Mouse (Mus musculus) forelimb bud, embryonic 11.5 days (tissue): ENCODE data around the gene Rcor2.
A peak's percentile ranks its signal among the peaks of the same experiment; 100 is the strongest.

ENCODE experiments used
- DNase-seq: peaks from one replicate; pipeline ENCODE4 v3.0.0-alpha.2; 2012; ENCODE audit warnings: low read depth, low spot score

Rcor2 gene

DNA sequence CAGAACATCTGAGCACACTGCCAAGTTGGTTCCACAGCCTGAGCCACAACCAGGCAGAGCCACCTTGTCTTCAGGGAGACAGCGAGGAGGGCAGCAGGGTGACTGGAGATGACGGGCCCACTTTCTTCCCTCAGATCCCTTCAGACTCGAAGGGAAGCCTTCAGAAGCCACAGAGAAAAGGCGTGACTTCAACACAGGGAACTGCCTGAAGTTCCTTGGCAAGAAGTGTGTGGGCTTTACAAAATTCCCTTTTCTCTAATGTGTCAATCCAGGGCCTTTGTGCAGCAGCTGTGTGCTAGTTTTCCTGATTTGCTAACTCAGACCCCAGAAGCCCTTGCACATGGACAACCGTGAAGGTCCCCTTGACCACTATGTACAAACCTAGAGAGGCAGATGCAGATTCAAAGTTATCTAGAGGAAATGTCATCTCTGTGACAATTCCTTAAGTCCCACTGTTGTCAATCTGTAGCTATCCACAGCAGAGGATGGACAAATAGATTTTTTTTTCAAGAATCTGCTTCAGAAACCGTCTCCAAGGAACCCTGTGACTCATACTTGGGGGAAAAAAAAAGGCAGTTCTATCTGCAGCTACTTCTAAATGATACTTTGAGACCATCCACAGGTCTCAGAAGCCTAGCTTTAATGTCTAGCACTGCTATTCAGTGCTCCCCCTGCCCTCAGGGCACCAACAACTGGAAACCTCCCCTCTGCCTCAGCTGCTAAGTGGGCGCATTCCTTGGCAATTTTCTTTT, 25.0 kb downstream of the Rcor2 start:
- no peak for DNase-seq

DNA sequence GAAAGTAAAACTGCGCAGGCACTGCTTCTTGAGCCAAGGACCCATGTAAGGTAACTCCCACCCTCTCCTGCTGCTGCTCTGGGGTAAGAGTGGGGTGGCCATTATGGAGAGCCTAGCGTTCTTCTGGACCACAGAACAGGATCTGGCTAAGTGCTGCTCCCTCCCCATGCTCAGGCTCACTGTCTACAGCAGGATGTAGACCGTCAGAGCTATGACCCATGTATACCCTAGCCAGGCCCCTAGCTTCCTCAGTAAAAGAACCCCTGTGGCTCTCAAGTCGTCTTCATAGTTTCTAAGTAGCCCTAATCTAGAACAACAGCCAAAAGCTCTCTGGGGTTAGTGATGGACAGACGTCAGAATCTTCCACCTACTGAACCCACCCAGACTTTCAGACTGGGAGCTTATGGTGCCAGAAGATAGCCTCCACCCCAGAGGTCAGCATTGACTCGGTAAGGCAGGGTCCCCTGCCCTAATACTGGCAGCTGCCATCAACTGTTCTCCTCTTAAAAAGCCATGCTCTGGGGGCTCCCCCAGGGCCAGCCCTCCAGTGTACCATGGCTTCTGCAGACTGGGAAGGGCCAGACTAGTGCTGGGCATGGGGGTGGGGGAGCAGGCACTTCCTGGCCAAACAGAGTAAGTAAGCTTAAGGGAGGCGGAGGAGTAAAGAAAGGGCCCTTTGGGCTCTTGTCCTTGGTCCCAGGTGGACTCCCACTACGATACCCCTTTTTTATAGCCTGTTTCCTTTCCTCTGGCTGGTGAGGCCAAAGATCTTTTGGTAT, 27.2 kb downstream of the Rcor2 start:
- no peak for DNase-seq

DNA sequence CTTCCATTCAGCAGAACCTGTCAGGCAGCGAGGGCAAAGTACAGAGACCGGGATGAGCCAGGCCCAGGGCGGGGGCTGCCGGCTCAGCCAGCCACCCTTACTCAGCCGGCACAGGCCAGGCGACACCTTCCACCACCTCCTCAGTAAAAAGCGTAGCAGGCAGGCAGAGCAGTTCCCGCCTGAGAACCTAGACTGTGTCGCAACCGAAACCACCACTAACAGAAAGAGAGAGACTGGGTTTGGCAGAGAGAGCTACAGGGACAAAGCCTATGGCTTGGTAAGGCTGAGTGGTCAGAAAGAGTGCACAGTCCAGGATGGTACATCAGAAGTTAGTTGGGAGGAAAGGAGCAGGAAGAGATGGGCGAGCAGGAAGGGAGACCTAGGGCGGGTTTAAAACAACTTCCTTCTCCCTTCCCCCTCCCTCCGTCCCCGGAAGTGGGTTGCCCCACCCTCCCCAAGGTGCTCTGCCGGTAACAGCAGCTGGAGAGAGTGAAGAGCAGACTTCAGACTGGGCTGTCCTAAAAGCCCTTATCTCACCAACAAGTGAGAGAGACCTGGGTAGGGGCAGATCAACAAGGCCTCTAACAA, 28.0 kb downstream of the Rcor2 start:
- no peak for DNase-seq

DNA sequence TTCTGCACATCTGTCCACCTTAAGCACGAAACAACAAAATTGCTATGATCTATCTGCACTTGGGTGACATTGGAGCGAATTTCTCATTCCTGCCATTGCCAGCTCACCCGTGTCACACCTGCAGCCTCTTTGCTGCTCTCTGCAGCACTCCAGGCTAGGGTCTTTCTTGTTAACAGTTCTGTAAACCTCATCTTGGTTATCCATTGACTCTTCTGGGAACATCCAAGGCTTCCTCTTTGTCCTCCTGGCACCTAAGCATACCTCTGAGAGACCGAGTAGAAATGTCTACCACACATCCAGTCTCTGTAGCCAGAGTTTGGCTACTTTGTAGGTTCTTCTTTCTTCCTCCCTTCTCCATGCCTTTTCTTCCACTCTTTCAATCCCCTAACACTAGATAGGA, 28.8 kb downstream of the Rcor2 start:
- DNase-seq: no peak

DNA sequence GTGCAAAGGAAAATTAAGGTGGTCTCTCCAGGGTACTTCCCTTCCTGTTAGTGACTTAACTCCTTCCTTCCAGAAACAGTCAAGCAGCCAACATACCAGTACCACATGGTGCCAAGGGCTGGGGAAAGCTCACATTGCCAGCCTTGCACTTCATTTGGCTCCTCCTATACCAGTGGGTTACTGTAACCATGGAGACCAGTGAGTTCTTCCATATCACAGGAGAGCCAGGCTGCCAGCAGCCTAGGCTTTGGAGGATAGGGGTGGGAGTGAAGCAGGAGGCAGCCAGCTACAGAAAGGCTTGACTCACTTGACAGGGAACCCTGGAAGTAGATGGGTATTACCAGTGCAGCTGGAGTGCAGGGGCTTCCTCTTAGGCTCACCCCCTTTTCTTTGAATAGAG, 31.9 kb downstream of the Rcor2 start:
- DNase-seq: no peak

DNA sequence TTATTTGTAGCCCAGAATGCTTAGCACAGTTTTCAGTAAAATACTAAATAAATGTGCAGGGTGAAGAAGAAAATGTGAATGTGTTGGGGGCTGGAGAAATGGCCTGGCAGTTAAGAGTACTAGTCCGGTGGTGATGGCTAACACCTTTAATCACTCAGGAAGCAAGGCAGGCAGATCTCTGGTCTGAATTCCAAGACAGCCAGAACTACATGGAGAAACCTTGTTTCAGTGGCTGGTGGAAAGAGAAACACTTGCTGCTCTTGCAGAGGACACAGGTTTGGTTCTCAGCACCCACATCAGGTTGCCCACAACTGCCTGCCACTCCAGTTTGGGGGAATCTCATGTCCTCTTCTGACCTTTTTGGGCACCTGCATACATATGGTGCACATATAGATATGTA, 33.0 kb downstream of the Rcor2 start:
- no peak for DNase-seq

DNA sequence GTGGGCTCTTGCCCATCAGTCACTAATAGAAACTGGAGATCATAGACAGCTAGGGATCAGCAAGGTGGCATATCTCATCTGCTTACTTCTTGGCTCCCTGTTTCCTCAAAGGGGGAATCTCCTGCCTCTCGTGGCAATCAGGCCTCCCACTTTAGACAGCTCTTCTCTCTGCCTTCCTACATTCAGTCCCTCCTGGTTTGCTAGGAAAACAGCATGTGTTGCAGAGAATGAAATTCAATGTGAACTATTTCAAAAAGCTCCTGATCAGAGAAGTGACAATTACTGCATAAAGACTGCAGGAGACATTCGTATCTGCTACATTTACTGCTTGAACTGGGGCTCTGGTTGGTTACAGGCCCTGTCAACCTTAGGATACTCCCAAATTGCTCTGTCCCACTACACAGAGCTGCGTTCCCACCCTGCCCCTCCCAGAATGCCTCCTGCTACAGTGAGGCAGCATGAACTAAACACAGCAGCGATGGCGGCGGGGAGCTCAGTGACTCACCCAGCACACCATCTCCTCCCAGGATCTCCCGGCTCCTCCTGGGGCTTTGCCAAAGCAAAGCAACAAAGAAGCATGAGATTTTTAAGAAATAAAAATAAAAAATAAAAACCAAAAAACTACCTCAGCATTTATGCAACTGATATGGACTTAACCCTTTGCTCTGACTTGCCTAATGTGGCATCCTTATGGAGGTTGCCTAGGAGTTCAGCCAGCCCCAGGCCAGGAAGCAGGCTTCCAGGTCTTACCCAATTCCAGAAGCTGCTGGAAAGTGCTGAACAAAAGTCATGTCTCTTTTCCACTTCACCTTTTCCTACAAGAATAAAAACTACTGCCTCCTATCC, 34.7 kb downstream of the Rcor2 start:
- no peak for DNase-seq

DNA sequence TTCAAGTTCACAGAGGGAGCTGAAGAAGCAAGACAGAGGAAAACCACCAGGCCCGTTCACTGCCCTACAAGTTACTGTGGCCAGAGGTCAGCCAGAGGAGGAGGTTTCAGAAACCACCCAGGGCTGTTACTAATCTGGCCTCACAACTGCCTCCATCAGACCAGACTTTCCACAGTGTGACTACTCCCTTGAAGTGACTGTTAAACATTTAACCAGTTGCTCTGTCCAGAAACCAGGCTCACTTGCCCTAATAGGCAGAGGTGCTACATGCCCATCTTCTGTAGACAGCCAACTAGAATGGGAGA, 35.3 kb downstream of the Rcor2 start:
- no peak for DNase-seq

DNA sequence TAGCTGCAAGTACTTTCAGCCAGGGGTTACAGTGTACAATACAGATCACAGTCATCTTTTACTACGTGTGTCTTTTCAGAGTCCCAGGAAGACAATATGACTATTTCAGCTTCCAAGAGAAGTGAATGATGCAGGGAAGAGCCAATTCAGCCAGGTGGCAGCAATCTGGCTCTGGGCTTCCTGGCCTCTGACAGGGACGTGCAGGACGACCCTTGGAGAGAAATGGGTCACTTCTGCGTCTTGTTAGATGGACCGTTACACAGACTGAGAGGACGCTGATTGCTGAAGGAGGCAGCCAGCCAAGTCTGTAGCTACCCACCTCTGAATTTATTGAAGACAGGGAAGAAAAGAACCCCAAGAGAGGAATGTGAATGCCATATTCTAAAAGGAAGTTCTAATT, 36.7 kb downstream of the Rcor2 start:
- no peak for DNase-seq

DNA sequence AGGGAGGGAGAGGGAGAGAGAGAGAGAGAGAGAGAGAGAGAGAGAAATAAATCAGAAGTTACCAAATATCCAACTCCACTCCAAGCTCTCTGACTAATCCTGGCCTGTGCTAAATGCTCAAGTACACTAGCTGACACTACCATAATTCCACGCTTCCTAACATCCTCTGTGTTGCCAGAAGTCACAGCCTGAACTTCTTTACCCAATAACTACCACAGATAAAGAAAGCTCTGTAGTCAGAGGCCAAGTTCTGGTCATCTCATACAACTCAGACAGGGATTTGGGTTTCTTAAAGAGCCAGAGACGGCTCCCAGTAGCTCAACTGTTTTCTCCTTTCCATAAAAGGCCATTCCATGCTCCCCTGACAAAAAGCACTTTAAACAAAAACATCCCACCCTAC, 37.7 kb downstream of the Rcor2 start:
- no peak for DNase-seq

DNA sequence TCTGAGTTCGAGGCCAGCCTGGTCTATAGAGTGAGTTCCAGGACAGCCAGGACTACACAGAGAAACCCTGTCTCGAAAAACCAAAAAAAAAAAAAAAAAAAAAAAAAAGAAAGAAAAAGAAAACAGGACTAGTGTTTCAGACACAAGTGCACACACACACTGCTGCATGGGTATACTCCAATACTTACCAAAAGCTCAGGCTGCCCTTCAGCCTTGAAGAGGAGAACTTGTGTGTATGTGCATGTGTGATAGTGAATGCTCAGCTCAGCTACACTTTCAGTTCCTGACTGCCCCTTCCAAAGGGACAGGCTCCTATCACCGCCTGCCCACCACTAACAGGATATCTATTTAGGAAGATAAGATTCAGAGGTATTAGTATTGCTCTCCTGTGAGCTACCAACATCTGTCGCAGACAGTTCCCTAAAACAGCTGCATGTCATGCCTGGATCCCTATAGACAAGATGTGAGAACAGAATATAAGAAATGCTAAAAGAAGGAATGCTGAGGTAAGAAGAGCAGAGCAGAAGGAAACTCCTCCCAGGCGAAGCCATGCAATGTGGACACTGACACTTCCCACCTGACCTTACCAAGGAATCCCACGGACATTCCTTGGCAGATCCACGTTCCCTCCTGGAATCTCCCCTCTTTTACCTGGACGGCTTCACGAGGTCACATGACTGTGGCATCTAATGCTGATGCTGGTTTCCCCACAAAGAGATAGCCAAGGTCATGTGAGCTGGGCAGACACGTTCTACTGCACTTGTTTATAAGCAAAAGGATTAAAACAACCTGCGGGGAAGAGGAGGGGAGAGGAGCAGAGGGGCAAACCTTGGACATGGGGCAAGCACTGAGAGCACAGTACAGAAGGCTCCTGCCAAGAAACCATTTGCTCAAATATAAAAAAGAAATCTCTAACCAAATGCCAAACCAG, 38.5 kb downstream of the Rcor2 start:
- no peak for DNase-seq

DNA sequence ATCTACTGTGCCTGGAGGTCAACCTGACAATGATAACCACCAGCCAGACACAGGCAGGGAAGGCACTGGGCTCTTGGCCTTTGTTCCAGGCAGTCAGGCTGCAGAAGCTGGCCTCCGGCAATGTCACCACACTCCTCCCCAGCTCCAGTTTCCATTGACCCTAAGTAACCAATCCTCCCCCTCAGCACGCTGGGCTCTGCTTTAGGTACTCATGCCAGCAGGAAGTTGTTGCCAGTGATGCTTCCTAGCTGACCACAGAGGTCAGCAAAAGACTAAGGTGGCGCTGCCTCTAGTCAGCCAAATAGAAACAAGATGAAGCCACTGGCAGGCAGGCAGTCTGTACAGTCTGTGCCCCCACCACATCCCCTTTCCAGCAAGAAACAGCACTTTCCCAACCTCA, 39.8 kb downstream of the Rcor2 start:
- no peak for DNase-seq

DNA sequence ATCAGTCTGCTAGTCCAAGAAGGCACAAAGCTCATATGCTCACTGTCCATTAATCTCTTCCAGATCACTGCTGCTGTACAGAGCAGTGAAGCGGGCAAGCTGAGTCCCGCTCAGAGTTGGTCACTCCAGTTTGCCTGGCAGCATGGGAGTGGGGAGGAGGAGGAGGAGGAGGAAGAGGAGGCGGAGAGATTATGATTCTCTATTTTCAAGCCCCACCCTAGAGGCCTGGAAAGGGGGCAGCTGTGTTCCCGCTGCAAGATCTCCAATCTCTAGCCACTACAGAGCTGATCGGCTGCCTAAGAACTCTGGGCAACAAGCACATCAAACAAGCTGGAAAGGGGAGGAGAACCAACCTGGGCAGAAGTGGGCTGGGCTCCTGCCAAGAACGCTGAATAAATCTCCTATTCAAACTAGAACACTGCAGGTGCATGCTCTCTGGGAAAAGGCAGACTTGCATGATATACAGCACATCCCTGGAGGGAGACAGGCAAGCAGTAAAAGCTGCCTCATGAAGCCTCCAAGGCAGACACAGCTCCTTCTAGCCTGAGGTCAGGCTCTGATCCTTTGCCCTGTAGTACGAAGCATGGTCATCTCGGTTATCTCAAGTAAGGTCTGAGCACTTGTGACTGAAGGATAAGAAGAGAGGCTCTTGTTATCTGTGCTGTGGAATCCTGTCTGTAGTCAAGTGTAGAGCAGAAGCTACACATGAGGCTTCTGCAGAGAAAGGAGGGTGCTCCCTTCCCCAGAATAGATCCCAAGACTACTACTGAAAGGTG, 41.1 kb downstream of the Rcor2 start:
- DNase-seq: no peak

DNA sequence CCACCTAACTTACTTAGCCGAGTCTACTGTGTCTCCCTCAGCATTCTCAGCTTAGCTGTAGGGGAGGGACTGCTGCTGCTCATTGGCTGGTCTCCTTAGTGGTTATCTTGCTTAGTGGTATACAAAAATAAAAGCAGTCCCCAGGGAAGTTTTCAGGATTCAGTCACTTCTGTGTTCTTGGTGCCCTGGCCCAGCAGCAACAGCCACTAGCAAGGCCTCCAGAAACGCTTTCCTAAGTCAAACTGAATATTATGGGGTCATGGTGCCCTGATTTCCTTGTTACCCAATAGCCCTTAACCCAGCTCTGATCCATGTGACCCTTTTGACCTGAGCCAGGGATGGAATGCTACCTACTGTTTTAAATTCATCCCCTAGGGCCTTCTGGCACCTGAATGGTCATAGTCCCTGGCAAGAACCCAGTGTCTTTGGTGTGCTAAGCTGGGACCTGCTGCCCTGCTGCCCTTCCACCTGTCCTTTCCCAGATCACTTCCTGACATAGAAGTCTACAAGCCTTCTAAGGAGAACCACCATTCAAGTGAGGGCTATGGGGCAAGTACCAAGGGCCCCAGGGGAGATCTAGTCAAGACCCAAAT, 42.7 kb downstream of the Rcor2 start:
- DNase-seq: no peak

DNA sequence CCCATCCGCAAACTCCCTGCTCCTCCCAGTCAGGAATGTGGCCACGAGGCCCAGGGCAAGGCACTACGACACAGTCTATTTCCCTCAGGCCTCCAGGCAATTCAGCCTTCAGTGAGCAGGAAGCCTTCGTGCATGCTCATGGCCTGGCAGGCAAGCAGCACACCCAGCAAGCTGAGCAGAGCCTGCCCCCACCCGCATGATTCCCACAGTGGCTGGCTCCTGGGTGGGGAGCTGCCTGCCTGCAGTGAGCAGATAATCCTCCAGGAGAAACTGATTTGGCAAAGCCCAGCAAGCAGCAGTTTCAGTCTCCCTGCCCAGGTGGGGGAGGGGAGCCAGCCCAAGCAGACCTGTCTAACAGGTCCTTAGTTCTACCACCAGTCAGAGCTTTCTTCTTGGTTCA, 43.6 kb downstream of the Rcor2 start:
- DNase-seq: peak; percentile 40

DNA sequence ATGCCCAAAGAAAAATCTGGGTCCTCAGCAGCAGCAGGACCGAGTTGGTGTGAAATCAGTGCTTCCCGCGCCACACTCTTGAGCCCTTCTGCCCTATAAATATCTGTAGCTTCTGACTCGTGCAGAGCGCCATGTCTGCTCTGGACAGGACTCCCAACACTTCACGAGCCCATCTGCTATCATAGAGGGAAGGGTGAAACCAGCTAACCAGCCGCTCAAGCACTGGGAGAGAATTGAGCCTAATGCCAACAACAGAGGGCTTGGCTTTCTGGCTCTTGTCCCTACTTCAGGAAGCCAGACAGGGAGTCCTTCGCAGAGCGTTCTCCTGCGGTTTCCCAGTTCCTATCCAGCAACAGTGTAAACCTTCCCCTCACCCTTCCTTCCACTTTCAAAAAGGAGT, 44.2 kb downstream of the Rcor2 start:
- no peak for DNase-seq

DNA sequence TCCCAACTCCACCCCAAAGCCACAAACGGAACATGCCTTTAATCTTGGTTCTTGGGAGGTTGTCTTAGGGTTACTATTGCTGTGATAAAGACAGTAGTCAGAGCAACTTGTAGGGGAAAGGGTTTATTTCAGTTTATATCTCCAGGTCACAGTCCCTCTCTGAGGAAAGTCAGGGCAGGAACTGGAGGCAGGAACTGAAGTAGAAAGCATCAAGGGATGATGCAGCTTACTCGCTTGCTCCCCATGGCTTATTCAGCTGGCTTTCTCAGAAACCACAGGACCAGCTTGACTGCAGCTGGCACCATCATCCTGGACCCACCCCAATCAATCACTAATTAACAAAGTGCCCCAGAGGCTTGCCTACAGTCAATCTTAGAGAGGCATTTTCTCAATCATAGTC, 46.5 kb downstream of the Rcor2 start:
- no peak for DNase-seq

DNA sequence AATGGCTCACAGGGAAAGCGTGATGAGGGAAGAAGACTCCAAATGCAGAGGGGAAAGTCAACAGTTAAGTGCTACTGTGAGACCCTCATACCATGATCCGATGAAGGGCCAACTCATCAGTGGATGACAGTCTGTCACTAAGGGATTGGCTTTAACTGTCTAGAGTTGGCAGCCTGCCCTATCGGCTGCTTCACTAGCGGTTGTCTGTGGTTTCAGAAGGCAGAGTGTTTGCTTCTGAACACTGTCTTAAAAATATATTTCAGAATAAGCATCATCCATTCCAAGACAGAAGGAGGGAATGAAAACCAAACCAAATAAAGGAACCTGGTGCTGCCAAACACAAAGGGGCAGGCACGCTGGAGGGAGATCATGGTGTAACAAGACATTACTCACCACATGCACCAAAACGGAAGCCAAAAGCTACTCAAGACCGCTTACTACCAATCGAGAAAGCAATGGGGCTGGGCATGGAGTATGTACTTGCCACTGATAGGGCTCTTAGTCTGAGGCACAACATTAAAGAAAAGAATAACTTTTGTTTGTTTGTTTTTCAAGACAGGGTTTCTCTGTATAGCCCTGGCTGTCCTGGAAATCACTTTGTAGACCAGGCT, 48.0 kb downstream of the Rcor2 start:
- no peak for DNase-seq

DNA sequence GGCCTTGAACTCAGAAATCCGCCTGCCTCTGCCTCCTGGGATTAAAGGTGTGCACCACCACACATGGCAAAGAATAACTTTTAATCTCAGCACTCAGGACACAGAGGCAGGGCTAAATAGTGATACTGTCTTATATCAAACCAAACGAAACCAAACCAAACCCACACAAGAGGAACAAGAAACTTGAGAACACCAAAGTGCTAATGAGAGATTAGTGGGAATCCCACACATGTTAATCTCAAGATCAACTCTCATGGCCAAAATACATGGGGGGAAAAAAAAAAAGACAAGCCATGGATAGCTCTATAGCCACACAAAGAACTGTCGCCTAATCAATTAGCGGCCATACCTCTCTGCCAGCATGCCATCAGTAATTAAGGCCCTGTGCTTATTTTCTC, 48.5 kb downstream of the Rcor2 start:
- no peak for DNase-seq

DNA sequence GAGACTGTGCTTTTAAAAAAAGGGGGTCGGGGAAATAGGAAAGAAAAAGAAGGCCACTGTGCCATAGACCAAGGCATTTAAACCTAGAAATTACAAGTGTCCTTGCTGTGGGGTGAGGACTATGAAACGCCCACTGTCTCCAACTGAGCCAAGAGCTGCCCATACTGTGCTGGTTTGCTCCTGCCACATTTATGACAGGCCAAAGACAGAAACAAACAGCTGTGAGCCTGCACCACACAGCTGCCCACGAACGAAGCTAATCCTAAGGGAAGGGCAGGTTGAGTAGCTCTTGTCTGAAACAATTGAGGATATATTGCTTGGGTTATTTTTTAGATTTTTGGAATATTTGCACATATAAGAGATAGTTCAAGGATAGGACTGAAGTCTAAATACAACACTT, 49.7 kb downstream of the Rcor2 start:
- DNase-seq: no peak
